Mouse (Mus musculus) cerebellum, adult 2 months (tissue): Measurements from ENCODE around the gene Gm10260.

Experiments used
- CTCF ChIP-seq: fragments of 200-500 bp; IDR thresholded peaks from 2 replicates; pipeline ENCODE4 v1.5.1; 2011; ENCODE audit warnings: low read depth, mild to moderate bottlenecking, control low read depth, low read length, moderate library complexity, borderline replicate concordance; ENCODE audit not compliant: insufficient read depth
- POLR2A ChIP-seq: fragments of 200-500 bp; IDR thresholded peaks from 2 replicates; pipeline ENCODE4 v1.6.1; 2011; ENCODE audit warnings: low read length, control low read depth, borderline replicate concordance; ENCODE audit not compliant: insufficient read depth

DNA sequence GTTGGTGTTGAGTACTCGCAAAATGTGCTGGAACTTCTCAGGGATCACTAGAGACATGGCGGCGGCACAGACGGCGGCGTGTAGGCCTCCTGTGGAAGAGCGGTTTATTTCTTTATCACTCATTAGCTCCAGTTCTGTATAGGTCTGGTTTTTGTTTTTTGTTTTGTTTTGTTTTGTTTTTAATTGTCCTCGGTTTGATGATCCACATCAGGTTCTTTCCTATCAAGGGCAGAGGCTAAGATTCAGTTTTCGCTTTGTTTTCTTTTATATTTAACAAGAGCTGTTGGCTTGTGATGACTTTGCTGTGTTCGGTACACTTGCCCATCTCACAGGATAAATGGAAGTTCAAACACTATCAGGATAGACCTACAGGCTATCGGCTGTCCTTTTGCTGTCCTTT, at the start of gene Gm10260:
- TF ChIP-seq CTCF (no peak), POLR2A (no peak)
